Mouse (Mus musculus): Measurements from ENCODE around the gene Retreg3.

DNA sequence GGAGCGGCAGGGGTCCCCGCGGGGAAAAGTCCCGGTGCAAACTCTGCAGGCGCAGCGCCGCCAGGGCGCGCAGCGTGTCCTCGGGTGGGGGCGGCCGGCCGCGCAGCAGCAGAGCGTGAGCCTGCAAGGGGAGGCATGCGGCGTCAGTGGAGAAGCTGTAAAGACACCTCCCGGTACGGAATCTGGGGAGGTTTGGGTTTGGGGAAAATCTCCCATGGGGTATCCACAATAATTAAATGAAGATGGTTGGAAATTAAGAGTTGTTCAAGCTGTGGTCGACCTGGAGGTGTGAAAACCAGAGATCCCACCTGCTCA, 44.6 kb upstream of the Retreg3 start:
- no peak for TF ChIP-seq CTCF (IDR thresholded peaks at IDR 0.05; ENCODE audit: extremely low read depth, insufficient read length, insufficient replicate concordance, low read depth, low read length)
- no peak for TF ChIP-seq POLR2A (IDR thresholded peaks at IDR 0.05; ENCODE audit: low read depth, low read length)
